Mouse (Mus musculus) right cerebral cortex, adult 2 months (tissue): ENCODE data around the gene Ifitm2.
"Not testable (repeated sequence)": the region's sequence is repeated elsewhere in the genome, so short reads cannot be mapped to it uniquely, and the experiment has no call there.

Experiments used
- DNase-seq, 2 experiments: peaks; one replicate each; pipeline ENCODE4 v3.0.0; 2021 to 2022; ENCODE audit warnings: low spot score in 2 of 2

Ifitm2 gene

GRCm38 (mm10) chr7:140955758-140956555 lies at the start of gene Ifitm2, which contains the start of gene Gm45717:
Gene Ifitm2 (minus strand): TSS chr7:140955987.
Gene Gm45717 (minus strand): TSS chr7:140955937.
- peak; percentile 35 to 47 for DNase-seq

GRCm38 (mm10) chr7:141003248-141004010 lies 47.6 kb upstream of the Ifitm2 start:
- DNase-seq, result no peak

GRCm38 (mm10) chr7:141000881-141001708 lies 45.3 kb upstream of the Ifitm2 start:
- no peak for DNase-seq

GRCm38 (mm10) chr7:140998853-140999700 lies 43.3 kb upstream of the Ifitm2 start:
- DNase-seq, result no peak

- no peak for DNase-seq
Observed at GRCm38 (mm10) chr7:140997817-140998216, 42.0 kb upstream of the Ifitm2 start.

- DNase-seq, result no peak
Observed at GRCm38 (mm10) chr7:140991117-140991689, 35.4 kb upstream of the Ifitm2 start.

- DNase-seq, result no peak
Observed at GRCm38 (mm10) chr7:140990622-140991021, 34.8 kb upstream of the Ifitm2 start.

GRCm38 (mm10) chr7:140990185-140990584 lies 34.4 kb upstream of the Ifitm2 start:
- DNase-seq, result no peak

GRCm38 (mm10) chr7:140989022-140989421 lies 33.2 kb upstream of the Ifitm2 start:
- DNase-seq, result peak in 1 of 2 experiments; percentile 10

GRCm38 (mm10) chr7:140987182-140988138 lies 31.7 kb upstream of the Ifitm2 start:
- DNase-seq, result peak; percentile 27 to 58

- no peak for DNase-seq
Observed at GRCm38 (mm10) chr7:140982971-140983370, 27.2 kb upstream of the Ifitm2 start.

- DNase-seq, result no peak
Observed at GRCm38 (mm10) chr7:140981704-140982103, 25.9 kb upstream of the Ifitm2 start.

- not testable (repeated sequence) for DNase-seq
Observed at GRCm38 (mm10) chr7:140976720-140977119, 20.9 kb upstream of the Ifitm2 start.

- no peak for DNase-seq
Observed at GRCm38 (mm10) chr7:140975465-140975864, 19.7 kb upstream of the Ifitm2 start.

GRCm38 (mm10) chr7:140974940-140975339 lies 19.2 kb upstream of the Ifitm2 start:
- no peak for DNase-seq

- no peak for DNase-seq
Observed at GRCm38 (mm10) chr7:140973396-140974165, 17.8 kb upstream of the Ifitm2 start.

- DNase-seq, result no peak
Observed at GRCm38 (mm10) chr7:140971479-140972171, 15.8 kb upstream of the Ifitm2 start.

- no peak for DNase-seq
Observed at GRCm38 (mm10) chr7:140970931-140971330, 15.1 kb upstream of the Ifitm2 start.
